Mouse (Mus musculus) spleen, postnatal 10 days (tissue): ENCODE results near the gene Agbl1.
A peak's percentile ranks its signal among the peaks of the same experiment; 100 is the strongest.

ENCODE experiments used
- DNase-seq, 2 experiments: peaks; one replicate each; pipeline ENCODE4 v3.0.0; 2021 to 2022; ENCODE audit warnings: low spot score in 2 of 2

Agbl1 gene

GRCm38 (mm10) chr7:76921671-76922070 is 692.0 kb downstream of the Agbl1 start:
- DNase-seq, result no peak

GRCm38 (mm10) chr7:76935219-76935618 is 705.5 kb downstream of the Agbl1 start:
- DNase-seq, result no peak

DNA sequence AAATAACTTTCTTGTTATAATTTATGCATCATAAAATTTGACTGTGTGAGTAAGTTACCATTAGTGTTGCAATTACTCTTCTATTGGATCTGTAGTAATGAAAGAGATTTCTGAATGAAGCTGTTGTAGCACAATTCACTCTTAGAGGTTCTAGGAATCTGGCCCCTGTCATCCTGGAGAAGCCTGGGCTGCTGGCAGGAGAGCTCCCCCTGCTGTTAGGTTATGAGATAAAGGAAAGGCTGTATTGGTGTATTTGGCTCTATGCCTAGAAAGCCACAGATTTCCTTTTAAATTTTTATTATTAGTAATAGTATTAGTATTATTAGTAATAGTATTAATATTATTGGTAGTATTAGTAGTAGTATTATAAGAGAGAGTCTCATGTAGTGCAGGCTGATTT is 711.8 kb downstream of the Agbl1 start:
- DNase-seq, result peak in 1 of 2 experiments; percentile 17

DNA sequence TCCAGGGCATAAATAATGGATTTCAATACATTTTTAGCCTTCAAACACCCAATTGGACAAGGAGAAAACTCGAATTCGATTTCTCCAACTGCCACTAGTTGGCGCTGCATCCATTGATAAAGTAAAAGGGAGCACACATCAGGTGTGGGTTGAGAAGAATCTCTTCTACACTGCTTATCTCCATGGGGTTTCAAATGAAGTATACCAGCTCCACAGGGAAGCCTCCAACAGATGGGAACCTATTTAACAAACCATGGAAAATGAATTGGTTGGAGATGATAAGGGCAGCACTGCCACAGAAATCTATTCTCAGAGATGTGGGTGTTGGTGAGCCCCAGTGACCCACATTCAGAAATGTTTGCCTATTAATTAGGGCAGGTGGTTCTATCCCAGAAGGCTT is 741.6 kb downstream of the Agbl1 start:
- no peak for DNase-seq

- no peak for DNase-seq
Measured at GRCm38 (mm10) chr7:77009571-77009970, 779.9 kb downstream of the Agbl1 start.

DNA sequence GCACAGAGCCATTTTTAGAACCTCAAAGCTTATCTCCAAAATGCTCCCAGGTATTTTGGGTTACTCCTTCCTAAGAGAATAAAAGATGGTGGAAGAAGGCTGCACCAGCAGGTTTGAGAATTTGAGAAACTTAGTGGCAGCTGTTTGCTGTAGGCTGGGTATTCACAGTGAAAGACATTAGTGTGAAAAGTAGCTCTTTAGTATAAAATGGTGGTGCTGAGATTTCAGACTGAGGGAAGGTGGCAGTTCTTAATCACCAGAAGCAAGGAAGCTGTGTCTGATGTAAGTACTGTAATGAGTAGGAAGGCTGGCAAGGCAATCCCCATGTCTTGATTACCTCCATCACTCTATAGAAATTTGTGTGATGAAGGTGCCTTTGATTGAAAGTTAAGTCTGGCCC is 799.3 kb downstream of the Agbl1 start:
- DNase-seq, result no peak

- DNase-seq, result no peak
Measured at GRCm38 (mm10) chr7:77076033-77076432, 846.3 kb downstream of the Agbl1 start.

DNA sequence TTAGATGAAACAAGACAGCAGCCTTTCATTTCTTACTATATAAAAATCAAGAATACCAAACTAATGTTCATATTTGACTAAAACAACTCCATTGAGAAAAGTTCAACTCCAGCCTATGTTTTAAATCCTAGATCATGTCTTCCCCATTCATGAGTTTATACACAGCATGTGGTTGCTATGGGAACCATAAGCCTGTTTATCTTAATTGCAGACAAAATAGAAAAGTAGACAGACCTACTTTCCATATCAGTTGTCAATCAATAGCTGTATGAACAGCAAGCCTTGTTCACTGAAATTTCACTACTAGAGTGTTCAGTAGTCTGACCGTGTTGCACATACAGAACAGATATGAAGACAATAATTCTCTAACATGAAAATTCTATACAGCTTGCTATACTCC is 857.6 kb downstream of the Agbl1 start:
- DNase-seq, result no peak

DNA sequence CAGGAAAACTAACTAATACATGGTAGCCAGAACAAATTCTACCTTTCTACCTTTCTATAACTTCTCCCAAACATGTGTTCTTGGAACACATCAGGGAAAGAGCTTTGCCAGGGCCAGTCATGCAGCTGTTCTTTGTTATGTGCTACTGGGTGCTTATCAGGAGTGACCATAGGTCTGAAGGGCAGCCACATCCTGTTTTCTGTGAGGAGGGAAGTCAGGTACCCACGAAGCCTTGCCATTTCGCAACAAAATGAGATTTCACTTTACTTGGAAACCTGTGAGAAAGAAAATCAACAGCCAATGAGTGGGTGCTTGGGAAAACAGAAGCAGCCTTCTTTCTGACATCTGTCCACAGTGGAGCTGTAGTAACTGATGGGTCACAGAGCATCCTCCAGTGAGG is 865.5 kb downstream of the Agbl1 start:
- no peak for DNase-seq

DNA sequence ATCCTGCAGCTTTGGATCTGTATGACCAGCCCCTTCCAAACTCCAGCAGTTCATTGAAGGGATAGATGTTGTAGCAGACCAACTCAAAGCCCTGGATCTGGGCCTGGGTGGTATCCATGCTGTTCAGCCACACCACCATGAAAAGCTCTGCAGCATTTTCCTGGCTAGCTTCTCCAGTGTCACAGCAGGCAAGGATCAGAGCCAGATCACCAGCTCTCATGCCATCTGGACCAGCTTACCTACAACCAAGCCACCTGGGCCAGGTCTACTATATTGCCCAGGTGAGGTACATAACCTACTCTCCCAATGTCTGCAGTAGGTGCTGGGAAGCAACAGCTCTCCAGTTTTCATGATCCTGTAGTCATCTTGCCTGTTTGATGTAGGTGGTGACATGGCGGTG is 884.3 kb downstream of the Agbl1 start:
- no peak for DNase-seq

DNA sequence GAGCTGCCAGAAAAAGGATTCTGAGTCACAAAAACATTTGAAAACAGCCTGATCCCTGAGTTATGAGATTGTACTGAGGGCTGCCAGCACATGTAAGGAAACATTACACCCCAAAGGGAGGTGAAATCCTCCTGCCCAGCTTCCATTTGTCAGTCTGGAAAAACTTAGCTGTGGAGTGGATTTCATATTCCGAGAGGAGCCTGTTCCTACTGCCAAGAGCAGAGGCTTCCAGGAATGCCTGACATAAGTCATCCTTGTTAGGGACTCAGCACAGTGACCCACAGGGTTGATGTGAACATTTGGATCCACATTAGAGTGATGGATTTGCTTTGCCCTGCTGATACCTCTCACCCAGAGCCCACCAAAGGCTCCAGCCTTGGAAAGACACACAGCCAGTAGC is 899.4 kb downstream of the Agbl1 start:
- no peak for DNase-seq

GRCm38 (mm10) chr7:77131950-77132349 is 902.3 kb downstream of the Agbl1 start:
- DNase-seq, result no peak

DNA sequence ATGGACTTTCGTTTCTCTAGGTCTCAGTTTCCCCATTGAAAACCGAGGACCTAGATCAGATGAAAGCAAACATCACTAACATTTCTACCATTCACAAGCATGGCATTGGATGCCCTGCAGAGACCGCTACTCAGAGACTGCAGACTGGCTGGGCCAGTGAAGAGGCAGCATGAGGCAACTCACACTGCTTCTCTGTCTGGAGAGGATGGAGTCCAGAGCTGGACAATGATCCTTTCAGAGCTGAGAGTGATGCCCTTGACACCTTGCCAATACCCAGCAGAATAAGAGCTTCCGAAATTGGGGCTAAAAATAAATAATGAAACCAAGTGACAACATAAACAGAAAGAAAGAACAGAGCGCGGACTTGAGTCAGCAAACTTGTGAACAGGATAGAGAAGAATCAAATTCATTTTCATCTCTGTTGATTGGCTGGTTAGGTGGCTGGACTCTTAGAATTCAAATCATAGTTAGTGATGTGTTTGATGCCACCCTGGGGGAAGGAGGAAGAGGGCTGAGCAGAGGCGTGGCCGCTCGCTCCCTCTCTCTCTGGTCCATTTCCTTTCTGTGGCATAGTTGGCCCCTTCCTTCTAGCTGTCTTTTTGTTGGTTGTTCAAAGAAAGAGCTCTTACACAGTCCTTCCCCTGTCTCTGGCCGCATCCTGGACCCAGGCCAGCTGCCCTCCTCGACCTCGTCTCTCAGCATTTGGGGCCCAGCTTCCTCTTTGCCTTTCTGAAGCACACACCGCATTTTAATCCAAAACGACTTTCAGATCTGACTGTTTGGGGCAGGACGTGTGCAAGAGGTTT is 903.1 kb downstream of the Agbl1 start:
- DNase-seq, result peak in 1 of 2 experiments; percentile 34

DNA sequence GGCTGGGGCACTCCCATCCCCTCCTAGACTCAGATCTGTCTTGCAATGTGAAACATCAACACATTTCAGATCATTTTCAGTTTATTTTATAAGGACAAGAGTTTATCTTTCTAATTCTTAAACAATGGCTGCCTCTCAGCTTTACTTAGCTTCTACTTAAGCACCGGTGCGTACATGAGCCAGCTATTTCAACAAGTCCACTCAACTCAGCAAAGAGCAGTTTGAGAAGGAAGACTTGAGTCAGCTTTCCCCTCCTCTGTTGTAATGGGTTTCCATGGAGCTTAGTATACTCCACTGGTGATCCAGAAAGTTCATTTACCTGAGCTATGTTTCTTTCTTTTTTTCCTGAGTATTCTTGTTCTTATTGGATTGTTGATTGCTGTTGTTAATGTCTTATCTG is 905.2 kb downstream of the Agbl1 start:
- DNase-seq, result no peak

DNA sequence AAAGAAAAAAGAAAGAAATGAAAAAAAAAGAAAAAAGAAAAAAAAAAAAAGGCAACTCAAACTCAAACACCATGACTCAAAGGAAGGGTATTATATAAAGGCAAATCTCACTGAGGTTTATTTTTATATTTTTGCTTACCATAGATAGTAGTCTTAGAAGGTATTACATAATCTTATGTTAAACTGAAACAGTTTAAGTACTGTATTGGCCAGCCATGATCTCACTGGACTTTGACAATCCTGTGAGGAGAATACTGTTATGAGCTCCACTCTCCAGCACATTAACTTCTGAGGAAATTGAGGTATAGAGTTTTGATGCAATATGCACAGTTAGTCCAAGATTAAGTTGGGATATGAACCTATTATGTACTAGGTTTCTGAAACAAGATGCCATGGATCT is 909.0 kb downstream of the Agbl1 start:
- no peak for DNase-seq

- no peak for DNase-seq
Measured at GRCm38 (mm10) chr7:77147527-77147926, 917.8 kb downstream of the Agbl1 start.

- DNase-seq, result no peak
Measured at GRCm38 (mm10) chr7:77148820-77149219, 919.1 kb downstream of the Agbl1 start.

GRCm38 (mm10) chr7:77149846-77150245 is 920.2 kb downstream of the Agbl1 start:
- DNase-seq, result no peak

- no peak for DNase-seq
Measured at GRCm38 (mm10) chr7:77152393-77152792, 922.7 kb downstream of the Agbl1 start.

DNA sequence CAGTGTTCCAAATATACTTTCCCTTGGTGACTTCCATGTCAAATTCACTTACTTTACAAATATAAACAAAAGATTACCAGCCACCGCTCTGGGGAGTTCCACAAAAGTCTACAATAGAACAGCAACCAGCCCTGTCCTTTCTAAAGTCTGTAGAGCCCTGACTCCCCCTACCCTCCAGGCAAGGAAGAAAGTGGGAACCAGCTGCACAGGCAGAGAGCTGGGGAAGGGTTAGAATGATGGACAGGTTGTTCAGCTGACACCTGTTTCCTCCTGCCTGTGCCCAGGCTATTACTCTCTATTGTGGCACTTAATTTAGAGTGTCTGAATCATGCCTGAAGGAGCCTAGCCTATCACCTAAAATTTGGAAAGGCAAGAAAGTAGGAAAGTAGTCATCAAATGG is 923.2 kb downstream of the Agbl1 start:
- no peak for DNase-seq

- DNase-seq, result no peak
Measured at GRCm38 (mm10) chr7:77164921-77165320, 935.2 kb downstream of the Agbl1 start.
